Mouse (Mus musculus) megakaryocyte-erythroid progenitor cell, adult 5 weeks (primary cell): ENCODE data around the gene Asb10. TPM values are rescaled to one million over a fixed set of nuclear protein-coding genes. Genes with fewer than 3 reads are reported as not detected.

Experiments
- polyA plus RNA-seq: library from polyadenylated mRNA; stranded (reverse); fragments of >175 nt; gene quantifications from 2 replicates; pipeline ENCODE4 v1.2.3, GENCODE M21; 2012

Asb10 gene
- 0.08 and 0.11 TPM in 2 replicates for polyA plus RNA-seq

GRCm38 (mm10) chr5:24540387-24541143 is at the start of gene Asb10:
Gene Asb10 (minus strand): TSS chr5:24540978.

GRCm38 (mm10) chr5:24586547-24587199 is 45.9 kb upstream of the Asb10 start, which contains the start of gene Chpf2:
Gene Chpf2 (plus strand): TSS chr5:24586741.

GRCm38 (mm10) chr5:24577183-24577929 is 36.6 kb upstream of the Asb10 start, which contains the start of gene Abcf2:
Gene Abcf2 (minus strand): TSS chr5:24577467.

GRCm38 (mm10) chr5:24556709-24557108 is 15.9 kb upstream of the Asb10 start, which contains the start of gene 4931409K22Rik:
Gene 4931409K22Rik (minus strand): TSS chr5:24556809.

GRCm38 (mm10) chr5:24526889-24527230 is 13.9 kb downstream of the Asb10 start, which contains the start of gene Gbx1:
Gene Gbx1 (minus strand): TSS chr5:24527202.

Other genes with a start within 250 kb of the Asb10 start
- 1.2 and 3.4 TPM in 2 replicates for gene Kcnh2, start 189.4 kb downstream of the Asb10 start, polyA plus RNA-seq
- 0.01 and 0.04 TPM in 2 replicates for gene Nos3, start 176.2 kb downstream of the Asb10 start, polyA plus RNA-seq
- 9.1 and 12.0 TPM in 2 replicates for gene Atg9b, start 148.8 kb downstream of the Asb10 start, polyA plus RNA-seq
- 39.0 and 46.9 TPM in 2 replicates for gene Abcb8, start 147.3 kb downstream of the Asb10 start, polyA plus RNA-seq
- 0.59 and 0.61 TPM in 2 replicates for gene Asic3, start 127.6 kb downstream of the Asb10 start, polyA plus RNA-seq
- gene Cdk5, start 117.4 kb downstream of the Asb10 start, polyA plus RNA-seq, result 14.9 and 15.2 TPM in 2 replicates
- gene Slc4a2, start 117.1 kb downstream of the Asb10 start, polyA plus RNA-seq, result 43.0 and 45.9 TPM in 2 replicates
- 187 and 193 TPM in 2 replicates for gene Fastk, start 95.7 kb downstream of the Asb10 start, polyA plus RNA-seq
- gene Tmub1, start 93.1 kb downstream of the Asb10 start, polyA plus RNA-seq, result 37.1 and 49.8 TPM in 2 replicates
- gene Agap3, start 88.8 kb downstream of the Asb10 start, polyA plus RNA-seq, result 162 and 186 TPM in 2 replicates
- 0.02 and 0.04 TPM in 2 replicates for gene Gbx1, start 13.8 kb downstream of the Asb10 start, polyA plus RNA-seq
- not detected in 2 replicates for gene 4931409K22Rik, start 15.8 kb upstream of the Asb10 start, polyA plus RNA-seq
- 57.9 and 63.6 TPM in 2 replicates for gene Abcf2, start 36.5 kb upstream of the Asb10 start, polyA plus RNA-seq
- gene Chpf2, start 45.8 kb upstream of the Asb10 start, polyA plus RNA-seq, result 40.3 and 46.2 TPM in 2 replicates
- 0.12 and 0.13 TPM in 2 replicates for gene Smarcd3, start 83.4 kb upstream of the Asb10 start, polyA plus RNA-seq
- 28.5 and 29.5 TPM in 2 replicates for gene Nub1, start 144.6 kb upstream of the Asb10 start, polyA plus RNA-seq
- 0.62 and 1.1 TPM in 2 replicates for gene Wdr86, start 189.7 kb upstream of the Asb10 start, polyA plus RNA-seq
- 1.5 and 6.2 TPM in 2 replicates for gene Crygn, start 217.0 kb upstream of the Asb10 start, polyA plus RNA-seq